Mouse (Mus musculus) heart, adult 11 months (tissue): ENCODE measurements around the gene Cd164l2.

Experiments used
- DNase-seq: peaks from one replicate; pipeline ENCODE4 v3.0.0; 2022

Gene Cd164l2

DNA sequence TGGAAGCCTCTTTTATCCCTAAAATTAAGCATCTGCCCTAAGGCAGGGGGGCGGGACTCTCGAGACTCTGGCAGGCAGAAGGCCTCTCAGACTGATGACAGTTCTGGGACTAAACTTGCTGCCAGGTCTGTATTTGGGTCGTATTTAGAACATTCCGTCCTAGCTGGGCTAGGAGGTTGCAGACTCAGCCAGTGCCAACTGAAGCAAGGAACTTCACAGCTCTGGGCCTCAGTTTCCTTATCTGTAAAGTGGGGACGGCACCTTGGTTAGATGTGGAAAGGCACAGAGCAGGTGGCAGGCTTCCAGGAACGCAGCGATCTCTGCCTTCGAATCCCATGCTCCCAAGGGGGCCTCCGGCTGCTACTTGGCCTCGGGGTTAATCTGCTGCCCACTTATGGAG, 14.1 kb downstream of the Cd164l2 start:
- peak; percentile 97 for DNase-seq

DNA sequence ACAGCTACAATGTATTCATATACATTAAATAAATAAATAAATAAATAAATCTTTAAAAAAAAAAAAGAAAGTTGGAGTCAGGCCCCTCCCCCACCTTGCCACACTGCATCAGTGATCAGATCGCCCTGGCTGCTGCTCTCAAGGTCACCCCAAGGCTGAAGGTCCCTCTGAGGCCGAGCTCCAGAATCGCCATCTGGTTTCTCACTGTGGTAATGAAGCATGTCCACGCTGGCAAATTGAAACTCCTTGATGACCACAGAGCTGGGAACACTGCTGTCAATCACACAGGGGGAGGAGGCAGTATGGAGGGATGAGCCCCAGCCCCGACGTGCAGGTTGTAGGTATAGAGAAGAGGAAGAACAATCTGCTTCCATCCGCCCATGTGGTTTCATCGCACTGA, 15.7 kb downstream of the Cd164l2 start:
- DNase-seq: peak; percentile 90

DNA sequence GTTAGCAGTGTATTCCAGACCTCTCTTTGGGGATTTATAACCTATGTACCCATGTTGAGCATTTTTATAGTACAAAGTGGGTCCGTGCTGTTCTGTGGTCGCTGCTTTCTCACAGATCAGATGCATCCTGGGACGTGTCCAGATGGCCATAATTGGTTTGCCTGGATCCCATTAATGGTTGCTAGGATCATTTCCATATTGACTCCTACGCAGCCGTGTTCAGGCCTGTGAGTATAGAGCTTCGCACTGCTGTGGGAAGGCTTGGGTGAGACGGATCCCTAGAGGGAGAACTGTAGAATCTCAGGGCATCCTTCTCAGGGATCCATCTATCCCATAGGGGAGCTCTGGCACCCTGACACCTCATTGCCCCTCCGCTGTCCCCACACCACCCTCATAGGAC, 17.7 kb downstream of the Cd164l2 start:
- peak; percentile 86 for DNase-seq

DNA sequence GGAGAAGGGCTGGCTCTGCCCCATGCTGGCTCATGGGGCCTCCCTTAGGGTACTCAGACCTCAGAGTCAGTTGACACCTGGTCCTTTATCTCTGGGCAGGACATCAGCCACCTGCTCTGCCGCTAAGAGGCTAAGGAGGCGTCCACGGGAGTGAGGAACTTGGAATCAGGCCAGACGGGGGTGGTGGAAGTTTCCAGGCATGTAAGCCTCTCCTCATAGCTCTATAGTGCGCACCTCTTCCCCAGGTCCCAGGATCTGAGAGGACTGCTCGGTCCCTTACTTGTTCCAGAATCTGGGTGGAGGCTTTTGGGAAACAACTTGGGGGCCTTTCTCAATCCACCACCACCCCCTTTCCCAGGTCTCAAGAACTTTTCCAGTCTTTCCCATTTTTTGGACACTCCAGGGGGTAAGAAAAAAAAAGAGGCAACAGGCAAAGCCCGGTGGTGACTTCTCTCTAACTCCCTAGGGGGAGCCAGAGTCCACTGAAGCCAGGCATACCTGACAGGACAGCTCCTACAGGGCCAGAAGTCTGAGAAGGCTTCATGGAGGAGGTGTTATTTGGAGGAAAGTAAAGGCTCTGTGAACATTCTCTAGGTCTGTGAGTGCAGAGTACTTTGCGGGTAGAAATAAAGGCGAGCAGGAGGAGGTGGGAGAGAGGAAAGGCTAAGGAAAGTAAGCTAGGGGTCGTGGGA, 21.5 kb downstream of the Cd164l2 start:
- DNase-seq: peak; percentile 93

DNA sequence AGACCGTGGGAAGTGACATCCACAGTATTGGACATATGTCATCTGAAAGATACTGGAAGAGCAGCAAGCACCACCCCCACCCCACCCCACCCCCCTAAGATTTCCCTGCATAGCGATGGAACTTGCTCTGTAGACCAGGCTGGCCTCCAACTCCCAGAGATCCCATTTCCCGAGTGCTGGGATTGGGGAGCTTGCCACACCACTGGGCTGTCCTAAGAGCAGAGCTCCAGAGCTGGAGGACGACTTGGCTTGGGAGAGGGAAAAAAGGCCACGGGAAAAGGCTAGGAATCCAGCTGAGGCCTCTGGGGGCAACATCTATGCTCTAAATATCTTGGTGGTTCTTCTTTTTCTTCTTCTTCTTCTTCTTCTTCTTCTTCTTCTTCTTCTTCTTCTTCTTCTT, 22.8 kb downstream of the Cd164l2 start:
- DNase-seq: peak; percentile 93

DNA sequence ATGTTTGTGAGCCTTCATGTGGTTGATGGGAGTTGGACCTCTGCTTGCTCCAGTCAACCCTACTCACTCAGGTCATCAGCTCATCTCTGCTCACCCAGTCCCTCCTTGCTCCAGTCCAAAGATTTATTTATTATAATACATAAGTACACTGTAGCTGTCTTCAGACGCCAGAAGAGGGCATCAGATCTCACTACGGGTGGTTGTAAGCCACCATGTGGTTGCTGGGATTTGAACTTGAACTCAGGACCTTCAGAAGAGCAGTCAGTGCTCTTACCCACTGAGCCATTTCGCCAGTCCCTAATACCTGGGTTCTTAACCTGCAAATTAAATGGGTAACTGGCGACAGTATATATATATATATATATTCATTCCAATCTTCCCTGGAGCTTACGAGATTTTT, 23.5 kb downstream of the Cd164l2 start:
- DNase-seq: peak; percentile 86

DNA sequence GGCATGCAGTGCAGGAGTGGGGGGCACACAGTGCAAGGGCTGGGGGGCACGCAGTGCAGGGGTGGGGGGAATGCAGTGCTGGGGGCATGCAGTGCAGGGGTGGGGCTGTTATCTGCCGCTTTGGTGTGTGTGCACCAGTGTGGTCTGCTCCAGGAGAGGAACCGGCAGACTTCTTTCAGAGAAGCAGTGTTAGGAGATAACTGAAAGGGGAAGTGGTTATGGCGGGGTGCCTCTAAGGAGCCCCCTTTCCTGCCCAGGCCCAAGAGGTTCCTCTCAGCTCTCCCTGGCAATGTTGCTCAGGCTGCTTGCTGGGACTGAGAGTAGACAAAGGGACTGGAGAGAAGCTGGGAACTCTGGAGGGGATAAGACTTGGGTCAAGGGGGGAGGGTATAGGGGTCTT, 26.0 kb downstream of the Cd164l2 start:
- peak; percentile 91 for DNase-seq

DNA sequence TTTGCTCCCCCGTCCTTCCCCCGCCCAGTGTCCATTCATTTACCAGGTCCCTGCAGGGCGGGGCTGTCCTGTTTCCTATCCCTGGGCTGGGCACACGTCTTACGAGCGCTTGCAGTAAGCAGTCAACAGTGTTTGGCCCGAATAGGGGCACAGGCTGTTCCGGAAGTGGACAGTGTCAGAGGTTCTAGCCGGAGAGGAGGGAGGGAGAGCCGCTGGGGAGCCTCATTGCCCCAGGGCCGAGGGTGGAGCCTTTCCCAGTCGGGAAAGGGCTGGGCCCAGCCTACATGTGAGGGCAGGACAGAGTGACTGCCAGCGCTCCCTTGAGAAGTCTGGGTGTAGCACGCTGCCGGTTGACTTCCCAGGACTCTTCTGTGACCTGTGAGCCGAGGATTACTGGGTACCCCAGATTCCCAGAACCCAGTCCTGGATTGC, 28.6 kb downstream of the Cd164l2 start, which contains the start of gene Map3k6:
Gene Map3k6, plus strand, starts transcription at position 329 of the 432 bp plus-strand sequence.
- peak; percentile 100 for DNase-seq

DNA sequence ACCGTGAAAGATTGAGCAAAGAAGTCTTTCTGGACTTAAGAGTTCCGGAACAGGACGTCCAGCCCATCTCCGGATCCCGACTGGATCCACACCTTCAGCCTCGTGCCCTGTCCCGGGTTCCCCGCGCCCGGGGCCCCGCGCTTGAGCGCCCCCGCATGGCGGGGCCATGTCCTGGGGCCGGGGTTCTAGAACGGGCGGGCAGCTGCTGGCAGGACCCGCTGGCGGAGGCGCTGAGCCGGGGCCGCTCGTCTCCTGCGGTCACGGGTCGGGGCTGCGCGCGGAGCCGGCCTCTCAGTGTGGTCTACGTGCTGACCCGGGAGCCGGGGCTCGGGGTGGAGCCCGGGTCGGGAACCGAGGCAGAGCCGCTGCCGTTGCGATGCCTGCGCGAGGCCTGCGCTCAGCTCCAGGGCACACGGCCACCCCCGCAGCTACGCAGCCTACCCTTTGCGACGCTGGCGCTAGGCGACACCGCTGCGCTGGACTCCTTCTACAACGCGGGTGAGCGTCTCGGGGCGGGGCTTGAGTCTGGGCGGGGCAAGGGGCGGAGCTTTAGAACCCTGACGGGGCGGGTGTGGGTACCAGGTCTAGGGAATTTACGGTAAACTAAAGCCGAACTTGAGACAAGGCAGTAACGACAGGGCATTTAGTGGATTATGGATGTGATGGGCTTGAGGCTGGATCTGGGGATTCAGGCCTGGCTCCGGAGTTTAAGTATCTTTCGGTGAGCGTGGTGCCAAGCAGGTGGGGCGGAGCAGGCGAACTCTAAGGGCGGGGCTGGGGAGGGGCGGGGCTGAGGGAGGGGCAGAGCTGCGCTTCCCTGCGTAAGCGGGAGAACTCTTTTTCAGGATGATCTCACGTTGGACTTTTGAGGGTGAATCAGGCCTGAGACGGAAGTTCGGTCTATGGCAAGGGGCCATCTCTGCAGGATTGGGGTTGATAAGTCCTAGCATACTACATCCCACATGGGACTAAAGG, 29.3 kb downstream of the Cd164l2 start:
- peak; percentile 99 for DNase-seq

DNA sequence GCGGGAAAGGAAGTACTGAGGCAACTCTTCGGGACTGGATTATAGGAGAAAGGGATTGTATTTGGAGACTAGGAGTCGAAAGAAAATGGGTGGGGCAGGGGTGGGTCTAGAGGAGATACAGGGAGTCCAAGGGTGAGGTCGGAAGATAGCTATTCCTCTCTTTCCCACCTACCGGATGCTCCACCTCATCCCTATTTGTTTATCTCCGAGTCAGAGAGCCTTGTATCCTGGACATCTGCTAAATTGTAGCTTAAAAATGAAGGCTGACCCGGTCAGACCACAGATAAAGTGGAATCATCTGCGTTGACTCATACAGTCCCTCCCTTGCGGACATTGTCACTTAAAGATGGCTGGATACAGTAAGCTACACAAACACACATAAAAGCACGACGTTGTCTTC, 30.0 kb downstream of the Cd164l2 start:
- DNase-seq: no peak

DNA sequence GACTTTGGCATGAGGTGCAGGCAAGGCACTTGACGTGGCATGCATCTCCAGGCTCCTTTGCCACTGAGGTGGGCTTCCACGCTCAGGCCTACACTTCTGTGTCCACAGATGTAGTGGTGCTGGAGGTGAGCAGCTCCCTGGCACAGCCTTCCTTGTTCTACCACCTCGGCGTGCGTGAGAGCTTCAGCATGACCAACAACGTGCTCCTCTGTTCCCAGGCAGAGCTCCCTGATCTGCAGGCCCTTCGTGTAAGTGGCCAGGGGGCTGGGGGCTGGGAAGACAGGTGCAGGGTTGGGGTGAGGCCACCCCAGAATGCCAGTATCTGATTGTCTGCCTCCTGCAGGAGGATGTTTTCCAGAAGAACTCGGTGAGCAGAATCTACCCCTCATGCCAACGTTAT, 30.8 kb downstream of the Cd164l2 start:
- peak; percentile 94 for DNase-seq

DNA sequence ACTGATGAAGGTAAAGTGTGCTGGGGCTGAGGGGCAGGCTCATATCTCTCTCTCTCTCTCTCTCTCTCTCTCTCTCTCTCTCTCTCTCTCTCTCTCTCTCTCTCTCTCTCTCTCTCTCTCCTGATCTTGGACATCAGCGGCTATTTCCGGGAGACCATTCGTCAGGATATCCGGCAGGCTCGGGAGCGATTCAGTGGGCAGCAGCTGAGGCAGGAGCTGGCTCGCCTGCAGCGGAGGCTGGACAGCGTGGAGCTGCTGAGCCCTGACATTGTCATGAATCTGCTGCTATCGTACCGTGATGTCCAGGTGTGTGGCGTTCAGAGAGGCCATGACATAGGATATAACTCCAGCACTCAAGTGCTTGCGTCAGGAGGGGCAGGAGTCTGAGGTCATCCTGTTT, 31.6 kb downstream of the Cd164l2 start:
- no peak for DNase-seq

DNA sequence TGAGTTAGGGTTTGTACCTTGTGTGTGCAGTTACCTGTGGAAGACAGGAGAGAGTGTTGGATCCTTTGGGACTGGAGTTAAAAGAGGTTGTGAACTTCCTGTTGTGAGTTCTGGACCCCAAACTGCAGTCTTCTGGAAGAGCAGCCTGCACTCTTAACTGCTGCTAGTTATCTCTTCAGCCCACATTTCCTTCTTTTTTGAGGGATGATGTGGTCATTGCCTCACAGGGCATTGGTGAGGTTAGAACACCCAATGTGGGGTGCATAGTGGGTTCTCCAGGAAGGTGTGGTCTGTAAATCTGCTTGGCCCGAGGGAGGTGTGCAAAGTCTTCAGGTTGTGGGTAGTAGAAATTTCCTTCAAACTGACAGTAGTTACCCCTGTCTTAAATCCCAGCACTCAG, 32.4 kb downstream of the Cd164l2 start:
- no peak for DNase-seq

DNA sequence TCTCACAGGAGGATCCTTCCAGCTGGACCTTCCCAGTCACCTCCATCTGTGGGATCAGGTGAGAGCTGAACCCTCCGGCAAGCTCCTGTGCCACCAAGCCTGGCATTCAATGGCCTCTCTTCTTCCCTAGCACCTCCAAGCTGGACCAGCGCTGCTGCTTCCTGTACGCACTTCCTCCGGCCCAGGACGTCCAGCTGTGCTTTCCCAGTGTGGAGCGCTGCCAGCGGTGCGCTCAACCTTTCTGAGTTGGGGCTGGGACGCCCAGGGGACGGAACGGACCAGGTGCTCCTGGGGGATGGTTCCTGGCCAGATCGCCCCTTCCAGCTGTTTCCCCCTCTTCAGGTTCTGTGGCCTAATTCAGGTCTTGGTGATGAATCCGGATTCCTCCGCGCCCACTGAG, 35.1 kb downstream of the Cd164l2 start:
- peak; percentile 98 for DNase-seq

DNA sequence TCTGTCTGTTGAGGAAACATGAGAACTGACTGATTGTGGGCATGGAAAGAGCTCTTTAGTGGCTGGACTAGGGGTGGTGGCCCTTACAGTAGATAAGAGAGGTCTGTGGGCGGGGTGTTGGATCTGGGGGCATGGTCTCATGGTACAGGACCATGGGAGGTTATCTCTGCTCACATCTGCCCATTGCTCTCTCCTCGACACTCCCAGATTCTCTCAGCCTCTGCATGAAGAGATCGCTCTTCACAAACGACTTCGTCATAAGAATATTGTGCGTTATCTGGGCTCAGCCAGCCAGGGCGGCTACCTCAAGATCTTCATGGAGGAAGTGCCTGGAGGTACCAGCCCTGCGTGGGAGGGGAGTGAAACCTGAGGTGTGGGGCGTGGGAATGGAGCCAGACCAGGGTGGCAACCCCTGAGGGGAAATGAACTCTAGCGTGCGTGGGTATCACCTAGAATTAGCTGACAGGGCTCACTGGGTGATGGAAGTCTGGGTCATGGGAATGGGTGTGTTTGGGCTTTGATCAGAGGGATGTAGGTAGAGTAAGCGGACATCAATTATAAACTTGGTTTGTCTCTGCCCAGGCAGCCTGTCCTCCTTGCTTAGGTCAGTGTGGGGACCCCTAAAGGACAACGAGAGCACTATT, 36.0 kb downstream of the Cd164l2 start:
- peak; percentile 93 for DNase-seq

DNA sequence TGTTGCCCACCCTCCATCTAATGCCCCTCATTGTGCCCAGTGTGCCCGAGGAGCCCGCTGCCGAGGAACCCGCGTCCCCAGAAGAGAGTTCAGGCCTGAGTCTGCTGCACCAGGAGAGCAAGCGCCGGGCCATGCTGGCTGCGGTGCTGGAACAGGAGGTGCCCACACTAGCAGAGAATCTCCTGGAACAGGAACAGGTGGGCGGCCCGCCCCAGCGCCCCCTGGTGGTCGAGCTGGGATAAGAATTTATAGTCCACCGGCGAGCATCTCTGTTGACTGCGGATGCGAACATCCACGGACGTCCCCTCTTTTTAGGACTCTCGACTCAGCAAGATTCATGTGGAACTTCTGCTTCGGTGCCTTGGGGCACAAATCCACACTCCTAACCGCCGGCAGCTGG, 38.7 kb downstream of the Cd164l2 start:
- DNase-seq: peak; percentile 96

DNA sequence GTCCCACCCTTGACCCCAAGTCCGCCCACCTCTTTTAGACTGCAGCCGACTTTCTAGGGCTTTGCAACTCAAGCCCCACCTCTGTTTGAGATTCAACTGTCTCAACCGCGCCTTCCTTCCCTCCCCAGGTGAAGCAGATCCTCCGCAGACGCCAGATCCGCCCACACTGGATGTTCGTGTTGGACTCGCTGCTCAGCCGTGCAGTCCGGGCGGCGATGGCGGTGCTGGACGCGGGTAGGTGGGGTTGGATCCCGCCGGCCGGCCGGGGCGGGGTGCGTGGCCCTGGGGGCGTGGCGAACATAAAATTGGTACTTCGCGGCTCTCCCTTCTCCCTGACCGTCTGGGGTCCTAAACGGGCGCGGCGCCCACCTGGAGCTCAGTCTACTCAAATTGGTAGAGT, 39.3 kb downstream of the Cd164l2 start:
- peak; percentile 92 for DNase-seq

DNA sequence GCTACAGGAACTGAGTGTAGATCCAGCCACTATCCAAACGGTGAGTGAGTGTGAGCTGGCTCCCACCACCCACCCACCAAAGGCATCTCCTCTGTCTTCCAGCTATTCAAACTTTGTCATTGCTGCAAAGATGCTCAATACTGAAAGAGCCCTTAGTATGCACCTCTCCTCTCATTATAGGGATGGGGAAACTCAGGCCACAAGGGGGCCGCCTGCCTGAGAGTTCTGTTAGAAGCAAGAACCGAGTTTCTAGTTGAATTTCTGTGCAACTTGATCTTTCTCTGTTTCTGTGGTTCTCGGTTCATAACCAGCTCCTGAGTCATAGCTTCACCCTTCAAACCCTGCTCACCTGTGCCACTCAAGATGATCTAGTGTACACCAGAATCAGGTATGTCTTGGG, 40.2 kb downstream of the Cd164l2 start:
- DNase-seq: no peak

DNA sequence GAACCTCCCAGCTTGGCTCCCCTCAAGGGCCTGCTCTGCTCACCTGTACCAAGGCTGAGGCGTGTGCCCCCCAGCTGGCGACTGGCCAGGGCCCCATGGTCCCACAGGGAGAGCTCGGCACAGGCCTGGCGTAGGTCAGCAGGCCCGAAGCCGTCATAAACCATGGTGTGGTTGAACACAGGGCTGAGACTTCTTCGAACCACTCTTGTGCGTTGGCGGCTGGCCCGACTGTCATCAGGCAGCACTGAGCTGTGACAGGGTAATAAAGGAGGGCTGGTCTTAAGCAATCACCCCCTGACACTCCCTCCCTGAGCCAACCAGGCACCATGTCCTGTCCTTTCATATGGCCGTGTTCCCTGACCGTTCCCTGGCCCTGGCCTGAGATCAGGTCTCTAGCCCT, 41.5 kb downstream of the Cd164l2 start:
- no peak for DNase-seq

DNA sequence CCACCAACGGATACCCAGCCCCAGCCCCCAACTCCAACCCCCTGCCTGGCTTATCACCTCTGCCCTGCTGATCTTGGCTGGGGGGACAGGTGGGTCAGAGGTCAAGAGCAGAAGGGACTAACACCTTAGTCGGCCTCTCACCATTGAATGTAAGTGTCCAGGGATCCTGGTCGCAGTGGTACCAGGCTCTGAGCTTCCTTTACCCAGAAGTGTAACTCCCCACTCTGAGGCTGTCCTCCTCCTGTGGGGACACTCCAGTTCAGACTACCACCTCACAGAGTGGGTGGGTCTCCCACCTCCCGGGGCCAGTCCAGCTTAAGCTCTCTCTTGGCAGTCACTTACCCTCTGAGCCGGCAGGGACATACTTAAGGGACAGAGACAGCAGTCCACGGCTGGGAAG, 43.5 kb downstream of the Cd164l2 start:
- peak; percentile 88 for DNase-seq

DNA sequence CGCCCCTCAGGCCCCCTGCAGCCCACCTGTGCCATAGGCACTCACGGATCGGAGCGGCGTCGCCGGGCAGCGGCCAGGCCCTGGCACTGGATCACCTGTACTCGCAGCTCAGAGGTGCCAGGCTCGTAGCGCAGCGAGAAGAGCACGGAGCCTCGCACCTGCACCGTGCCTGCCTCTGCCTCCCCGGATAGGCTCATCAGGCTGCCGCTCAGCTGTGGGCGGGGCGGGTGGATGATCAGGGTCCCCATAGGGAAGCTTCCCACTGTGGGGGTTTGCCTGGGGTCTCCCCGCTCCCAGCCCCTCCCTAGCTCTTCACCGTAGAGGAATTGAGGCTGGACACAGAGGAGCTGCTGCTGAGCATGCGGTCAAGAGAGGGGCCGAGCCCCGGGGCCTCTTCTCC, 44.9 kb downstream of the Cd164l2 start:
- no peak for DNase-seq

DNA sequence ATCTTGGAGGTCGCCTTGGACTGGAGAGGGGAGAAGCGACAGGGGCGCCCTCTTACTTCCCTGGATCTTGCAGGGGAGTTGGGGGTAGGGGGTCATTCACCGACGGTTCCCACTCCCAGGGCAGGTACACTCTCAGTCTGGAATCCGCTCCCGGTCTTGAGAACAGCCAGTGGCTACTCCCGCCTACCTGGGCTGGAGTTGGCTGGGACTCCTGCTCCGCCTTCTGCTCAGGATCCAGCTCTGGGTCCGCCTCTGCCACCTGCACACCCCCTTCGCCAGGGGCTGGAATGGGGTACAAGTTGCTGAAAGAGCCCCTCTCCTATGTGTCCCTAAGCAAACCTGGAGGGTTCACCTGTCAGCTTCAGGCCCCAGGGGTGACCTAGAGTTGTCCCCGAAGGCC, 45.3 kb downstream of the Cd164l2 start:
- DNase-seq: no peak

DNA sequence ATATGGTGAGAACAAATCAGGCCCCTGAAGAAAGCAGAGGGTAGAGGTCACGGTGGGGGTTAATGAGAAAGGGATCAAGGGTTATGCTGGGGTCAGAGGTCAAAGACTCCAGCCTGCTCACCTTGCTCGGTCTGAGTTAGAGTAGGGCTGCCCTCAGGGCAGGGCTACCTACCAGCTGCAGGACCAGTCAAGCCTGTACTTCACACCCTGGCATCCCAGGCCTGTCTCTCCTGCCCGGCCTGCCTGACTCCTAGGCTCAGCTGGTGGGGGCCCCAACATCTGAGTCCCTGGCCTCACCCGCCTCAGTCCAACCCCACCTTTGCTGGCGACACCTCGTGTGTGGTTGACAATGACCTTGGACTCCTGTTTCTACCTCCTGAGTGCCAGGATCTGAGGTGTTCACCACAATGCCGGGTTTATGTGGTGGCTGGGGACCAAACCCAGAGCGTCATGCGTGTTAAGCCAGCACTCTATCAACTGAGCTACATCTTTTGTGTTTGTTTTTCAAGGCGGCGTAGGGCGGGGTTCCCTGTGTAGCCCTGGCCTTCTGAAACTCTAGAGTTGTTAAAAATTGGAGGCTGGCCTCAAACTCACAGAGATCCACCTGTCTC, 46.0 kb downstream of the Cd164l2 start:
- no peak for DNase-seq
